Mouse (Mus musculus) hindbrain, postnatal 0 days (tissue): ENCODE results near the gene Slc35f6. TPM values are rescaled to one million over a fixed set of nuclear protein-coding genes. Genes with fewer than 3 reads are reported as not detected.

Source experiments
- ATAC-seq: fragments of 200-750 bp; cut with Nextera tagmentation; 2 replicates; pipeline ENCODE4 v1.8.0; 2017; ENCODE audit warnings: mild to moderate bottlenecking, moderate TSS enrichment, moderate library complexity
- DNase-seq: peaks from one replicate; pipeline ENCODE4 v3.0.0-alpha.2; 2015; ENCODE audit warnings: low spot score
- H3K27ac ChIP-seq: fragments of 300-500 bp; sonication (generic); 2 replicates; pipeline ENCODE4 v1.5.1; 2014; ENCODE audit warnings: mild to moderate bottlenecking
- H3K27me3 ChIP-seq: fragments of 300-500 bp; sonication (generic); 2 replicates; pipeline ENCODE4 v1.6.1; 2014; ENCODE audit warnings: low read length, mixed read lengths; ENCODE audit not compliant: insufficient read depth
- H3K36me3 ChIP-seq: fragments of 300-500 bp; sonication (generic); 2 replicates; pipeline ENCODE4 v1.6.1; 2014; ENCODE audit warnings: low read length, mixed read lengths; ENCODE audit not compliant: insufficient read depth
- H3K4me1 ChIP-seq: fragments of 300-500 bp; sonication (generic); 2 replicates; pipeline ENCODE4 v1.6.1; 2014; ENCODE audit warnings: antibody characterized with exemption, low read length, mixed read lengths; ENCODE audit not compliant: insufficient read depth
- H3K4me2 ChIP-seq: fragments of 300-500 bp; sonication (generic); 2 replicates; pipeline ENCODE4 v1.6.1; 2014; ENCODE audit warnings: low read depth, mild to moderate bottlenecking, low read length, moderate library complexity, mixed read lengths
- H3K4me3 ChIP-seq: fragments of 300-500 bp; sonication (generic); 2 replicates; pipeline ENCODE4 v1.5.1; 2014; ENCODE audit warnings: low read length
- H3K9ac ChIP-seq: fragments of 300-500 bp; sonication (generic); replicated peaks from 2 replicates; pipeline ENCODE4 v1.6.1; 2014; ENCODE audit warnings: mild to moderate bottlenecking, low read length, moderate library complexity, mixed read lengths
- H3K9me3 ChIP-seq: fragments of 300-500 bp; sonication (generic); 2 replicates; pipeline ENCODE4 v1.6.1; 2016; ENCODE audit warnings: low read length, mixed read lengths
- CTCF ChIP-seq: IDR thresholded peaks from 2 replicates; pipeline ENCODE4 v1.5.1; 2016; ENCODE audit warnings: antibody characterized with exemption, control low read depth, low read depth
- WGBS: fragments of 180-500 bp; shearing (Covaris S2); extraction: QIAGEN DNeasy Blood & Tissue Kit; methylation state at CpG from one replicate; pipeline ENCODE4 v1.1.7; 2014; 5-methylcytosine and 5-hydroxymethylcytosine counted together
- polyA plus RNA-seq: library from polyadenylated mRNA; unstranded; fragments of >200 nt; fragmentation: Nextera tagmentation; extraction: Ambion mirVana; gene quantifications from 2 replicates; pipeline ENCODE4 v1.2.1, GENCODE M21; 2015
- total RNA-seq: library from RNA; depleted of rRNA; stranded (reverse); fragments of >200 nt; gene quantifications from 2 replicates; pipeline ENCODE4 v1.2.3, GENCODE M21; 2014

Gene Slc35f6
- total and polyA plus RNA-seq, 2 experiments from 2014 or later = 29.6 to 95.8 TPM

DNA sequence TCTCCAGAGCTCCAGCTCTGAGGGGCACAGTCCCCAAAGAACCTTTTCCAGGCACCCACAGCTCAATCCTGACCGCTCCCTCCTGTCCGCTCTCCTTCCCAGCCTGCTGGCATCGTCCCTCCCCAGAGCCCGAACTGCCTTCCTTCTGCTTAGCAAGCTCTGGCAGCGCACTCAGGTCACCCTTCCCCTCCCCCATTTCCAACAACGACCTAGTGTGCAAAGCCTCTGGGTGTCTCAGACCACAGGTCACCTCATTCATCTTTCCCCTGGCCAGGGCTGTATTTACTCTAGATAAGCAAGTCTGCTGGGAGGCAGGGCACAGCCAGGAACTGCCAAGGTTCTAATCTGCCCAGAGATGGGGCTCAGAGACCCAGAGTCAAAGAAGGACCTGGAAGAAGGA is 32.3 kb upstream of the Slc35f6 start:
- Histone ChIP-seq H3K36me3 (no peaks in the 10 kb centered on the region), H3K4me1 (no peaks in the 10 kb centered on the region), H3K4me2 (no peak overlapping the region), H3K4me3 (no peak overlapping the region), H3K27me3 (no peaks in the 10 kb centered on the region), H3K27ac (no peak overlapping the region), H3K9ac (no peak overlapping the region), H3K9me3 (no peaks in the 10 kb centered on the region)
- DNase-seq = no peak
- 48% methylated on average over 6 of the region's 6 CpGs for WGBS
- no peak for ATAC-seq
- TF ChIP-seq CTCF = no peak

DNA sequence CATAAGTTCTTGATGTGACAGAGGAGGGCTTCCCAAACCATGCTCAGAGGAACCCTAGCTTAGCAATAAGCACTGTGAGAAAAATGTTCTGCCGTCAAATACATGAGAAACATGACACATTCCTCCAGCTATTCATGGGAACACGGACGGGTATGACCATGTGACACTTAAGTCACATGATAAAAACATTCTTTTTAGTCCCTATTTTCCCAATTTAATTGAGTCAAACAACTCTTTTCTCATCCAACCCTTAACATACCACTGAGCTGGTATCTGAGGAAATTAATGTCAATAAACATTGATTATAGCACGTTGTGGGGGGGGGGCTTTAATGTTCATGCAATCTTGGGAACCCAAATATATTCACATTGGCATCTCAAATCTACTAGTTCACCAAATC is 31.9 kb upstream of the Slc35f6 start:
- H3K4me3 ChIP-seq = no peak overlapping the region
- no peaks in the 10 kb centered on the region for H3K36me3 ChIP-seq
- H3K4me2 ChIP-seq = no peak overlapping the region
- H3K9ac ChIP-seq = no peak overlapping the region
- H3K4me1 ChIP-seq = no peaks in the 10 kb centered on the region
- TF ChIP-seq CTCF = no peak
- H3K27ac ChIP-seq = no peak overlapping the region
- no peaks in the 10 kb centered on the region for H3K9me3 ChIP-seq
- no peak for ATAC-seq
- DNase-seq = no peak
- 75% methylated on average over 4 of the region's 4 CpGs for WGBS
- H3K27me3 ChIP-seq = 0 out of 2 replicates have a peak, but pooled peaks cover under 1% of the 10 kb centered on the region

DNA sequence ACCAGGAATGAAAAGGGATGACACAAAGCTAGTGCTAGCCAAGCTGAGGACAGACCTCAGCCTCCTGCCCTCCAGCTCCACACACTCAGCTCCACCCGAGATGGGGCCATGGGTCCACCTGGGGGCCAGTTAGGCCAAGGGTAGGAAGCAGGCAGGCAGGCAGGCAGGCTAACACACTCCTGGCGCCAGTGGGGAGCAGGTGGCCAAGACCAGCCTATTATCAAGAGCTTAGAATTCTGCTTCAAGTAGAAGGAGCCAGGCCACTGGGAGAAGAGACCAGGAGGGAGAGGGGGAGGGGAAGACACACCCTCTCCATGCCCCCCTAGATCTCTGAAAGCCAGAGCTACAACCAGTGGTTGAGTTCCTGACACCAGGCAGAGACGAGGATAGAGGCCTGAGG is 31.1 kb upstream of the Slc35f6 start:
- Histone ChIP-seq H3K36me3 (no peaks in the 10 kb centered on the region), H3K9ac (no peak overlapping the region), H3K27ac (no peak overlapping the region), H3K9me3 (no peaks in the 10 kb centered on the region), H3K27me3 (peaks cover 9% of the 10 kb centered on the region; the same call in 1 of the 2 replicates), H3K4me1 (0 out of 2 replicates have a peak, but pooled peaks cover under 1% of the 10 kb centered on the region), H3K4me3 (no peak overlapping the region), H3K4me2 (no peak overlapping the region)
- no peak for TF ChIP-seq CTCF
- 39% methylated on average over 3 of the region's 3 CpGs for WGBS
- ATAC-seq (no peak), DNase-seq (no peak)

DNA sequence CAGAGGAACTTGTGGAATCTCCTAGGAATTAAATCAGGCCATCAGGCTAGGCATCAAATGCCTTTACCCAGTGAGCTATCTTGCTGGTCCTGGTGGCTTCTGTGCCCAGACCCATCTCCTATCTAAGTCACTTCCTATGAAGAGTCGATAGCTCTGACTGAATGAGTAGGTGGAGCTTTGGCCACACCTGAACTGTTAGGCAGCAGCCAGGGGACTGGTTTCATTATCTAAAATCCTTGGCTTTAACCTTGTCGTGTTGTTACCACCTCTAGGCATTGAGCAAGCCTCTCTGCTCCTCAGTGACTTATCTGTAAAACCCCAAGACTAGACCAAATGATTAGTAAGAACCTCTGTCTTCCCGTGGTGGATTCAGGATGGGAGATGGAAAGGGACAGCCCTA is 30.4 kb upstream of the Slc35f6 start:
- H3K4me2 ChIP-seq = no peak overlapping the region
- no peak overlapping the region for H3K4me3 ChIP-seq
- peaks cover 12% of the 10 kb centered on the region; the same call in 1 of the 2 replicates for H3K27me3 ChIP-seq
- no peaks in the 10 kb centered on the region for H3K9me3 ChIP-seq
- no peak for DNase-seq
- WGBS = 26% methylated on average over 3 of the region's 3 CpGs
- no peaks in the 10 kb centered on the region for H3K36me3 ChIP-seq
- no peak for TF ChIP-seq CTCF
- H3K9ac ChIP-seq = no peak overlapping the region
- H3K4me1 ChIP-seq = peaks cover 8% of the 10 kb centered on the region; the same call in 1 of the 2 replicates
- no peak for ATAC-seq
- no peak overlapping the region for H3K27ac ChIP-seq

DNA sequence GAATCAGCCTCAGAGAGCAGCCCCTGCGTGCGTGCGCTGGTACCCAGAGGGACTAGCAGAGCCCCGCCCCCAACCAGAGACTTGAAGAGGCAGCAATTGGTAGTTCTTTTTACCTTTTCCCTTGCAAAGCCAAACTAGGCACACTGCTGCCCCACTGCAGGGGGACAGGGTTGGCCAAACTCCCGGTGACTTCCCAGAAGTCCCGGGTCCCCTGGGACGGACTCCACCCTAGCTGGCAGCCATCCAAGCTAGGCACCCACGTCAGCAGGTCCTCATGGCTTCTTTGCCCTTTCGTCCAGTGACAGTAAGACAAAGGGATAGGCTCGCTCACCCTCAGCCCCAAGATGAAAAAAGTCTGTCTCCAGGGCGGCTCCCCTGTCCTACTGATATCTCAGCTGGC is 29.9 kb upstream of the Slc35f6 start:
- WGBS = 22% methylated on average over 11 of the region's 11 CpGs
- H3K9ac ChIP-seq = no peak overlapping the region
- ATAC-seq (no peak), DNase-seq (no peak)
- H3K4me2 ChIP-seq = no peak overlapping the region
- TF ChIP-seq CTCF = no peak
- H3K9me3 ChIP-seq = no peaks in the 10 kb centered on the region
- H3K4me3 ChIP-seq = no peak overlapping the region
- no peaks in the 10 kb centered on the region for H3K36me3 ChIP-seq
- H3K27ac ChIP-seq = no peak overlapping the region
- peaks cover 13% of the 10 kb centered on the region; the same call in 1 of the 2 replicates for H3K4me1 ChIP-seq
- H3K27me3 ChIP-seq = peaks cover 12% of the 10 kb centered on the region; the same call in 1 of the 2 replicates

DNA sequence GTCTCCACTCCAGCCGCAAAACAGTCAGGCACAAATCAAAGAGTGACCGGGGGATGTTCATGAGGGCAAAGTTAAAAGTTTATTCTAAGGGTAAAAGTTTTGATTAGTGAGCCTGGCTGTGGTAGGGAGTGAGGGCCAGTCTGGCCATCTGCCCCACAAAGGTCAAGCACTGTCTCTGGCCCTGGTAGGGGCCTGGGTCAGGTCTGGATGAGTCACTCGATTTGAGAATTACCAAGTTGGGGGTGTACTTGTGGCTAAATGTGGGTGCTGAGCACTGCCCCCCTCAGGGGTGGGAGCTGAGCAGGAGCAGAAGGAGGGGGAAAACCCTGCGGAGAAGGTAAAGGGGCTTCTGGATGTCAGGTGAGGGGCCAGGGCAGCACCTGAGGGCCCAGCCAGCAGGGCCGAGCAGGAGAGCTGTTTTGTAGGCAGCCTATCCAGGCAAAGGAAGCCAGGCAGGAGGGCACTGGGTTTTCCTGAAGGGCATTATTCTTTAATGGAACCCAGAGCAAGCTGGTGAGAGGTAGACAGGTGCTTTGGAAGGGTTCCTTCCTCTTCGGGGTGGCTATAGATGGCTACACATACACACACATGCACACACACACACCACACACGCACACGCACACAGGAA is 29.2 kb upstream of the Slc35f6 start:
- Histone ChIP-seq H3K4me1 (peaks cover 13% of the 10 kb centered on the region; the same call in 1 of the 2 replicates), H3K9me3 (no peaks in the 10 kb centered on the region), H3K27ac (no peak overlapping the region), H3K4me2 (no peak overlapping the region), H3K9ac (no peak overlapping the region), H3K27me3 (peaks cover 12% of the 10 kb centered on the region; the same call in 1 of the 2 replicates), H3K4me3 (no peak overlapping the region), H3K36me3 (no peaks in the 10 kb centered on the region)
- no peak for DNase-seq
- TF ChIP-seq CTCF = no peak
- no peak for ATAC-seq
- 82% methylated on average over 8 of the region's 8 CpGs for WGBS

DNA sequence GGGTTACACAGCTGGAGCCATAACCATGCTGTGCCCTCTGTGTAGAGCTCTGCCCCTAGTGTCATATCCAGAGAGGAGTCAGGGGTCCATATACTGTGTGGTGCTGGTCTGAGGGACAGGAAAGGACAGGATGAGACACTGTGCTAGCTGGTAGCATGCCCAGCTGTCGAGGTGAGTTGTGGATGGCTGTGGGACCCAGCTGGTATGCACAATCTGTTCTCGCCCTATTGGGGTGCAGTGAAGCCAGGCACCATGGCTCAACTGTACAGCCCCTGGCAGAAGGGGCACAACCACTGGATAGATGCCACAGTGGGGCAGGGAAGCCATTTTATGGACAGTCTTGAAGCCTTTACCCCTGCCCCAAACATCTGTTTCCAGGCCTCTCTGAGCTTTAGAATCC is 28.5 kb upstream of the Slc35f6 start:
- Histone ChIP-seq H3K9ac (no peak overlapping the region), H3K9me3 (no peaks in the 10 kb centered on the region), H3K4me1 (peaks cover 13% of the 10 kb centered on the region; the same call in 1 of the 2 replicates), H3K4me3 (no peak overlapping the region), H3K27ac (no peak overlapping the region), H3K27me3 (peaks cover 12% of the 10 kb centered on the region; the same call in 1 of the 2 replicates), H3K36me3 (no peaks in the 10 kb centered on the region), H3K4me2 (no peak overlapping the region)
- 48% methylated on average over 2 of the region's 2 CpGs for WGBS
- TF ChIP-seq CTCF = no peak
- ATAC-seq (no peak), DNase-seq (no peak)
